Mouse (Mus musculus) bone marrow macrophage, adult 2 months (primary cell): ENCODE measurements around the gene Robo4. TPM values are rescaled to one million over a fixed set of nuclear protein-coding genes. Genes with fewer than 3 reads are reported as not detected.

Source experiments
- H3K27ac ChIP-seq: 2 replicates; pipeline ENCODE4 v1.5.1; 2012; ENCODE audit warnings: low read depth, low read length; ENCODE audit not compliant: insufficient read depth
- H3K4me1 ChIP-seq: 2 replicates; pipeline ENCODE4 v1.6.1; 2012; ENCODE audit warnings: low read length; ENCODE audit not compliant: control insufficient read depth, insufficient read depth
- H3K4me3 ChIP-seq: 2 replicates; pipeline ENCODE4 v1.5.1; 2012; ENCODE audit warnings: mild to moderate bottlenecking, low read length, moderate library complexity; ENCODE audit not compliant: insufficient read depth
- CTCF ChIP-seq: IDR thresholded peaks from 2 replicates; pipeline ENCODE4 v1.5.1; 2012; ENCODE audit warnings: low read depth, mild to moderate bottlenecking, low read length, moderate library complexity
- POLR2A ChIP-seq: IDR thresholded peaks from 2 replicates; pipeline ENCODE4 v1.6.1; 2012; ENCODE audit warnings: mild to moderate bottlenecking, low read depth, low read length, borderline replicate concordance
- polyA plus RNA-seq: library from polyadenylated mRNA; stranded (reverse); fragments of >200 nt; gene quantifications from 2 replicates; pipeline ENCODE4 v1.2.4, GENCODE M21; 2012; ENCODE audit not compliant: missing spikeins, insufficient read depth, insufficient read length

Gene Robo4
- polyA plus RNA-seq, 1 experiment, result 0.12 TPM

DNA sequence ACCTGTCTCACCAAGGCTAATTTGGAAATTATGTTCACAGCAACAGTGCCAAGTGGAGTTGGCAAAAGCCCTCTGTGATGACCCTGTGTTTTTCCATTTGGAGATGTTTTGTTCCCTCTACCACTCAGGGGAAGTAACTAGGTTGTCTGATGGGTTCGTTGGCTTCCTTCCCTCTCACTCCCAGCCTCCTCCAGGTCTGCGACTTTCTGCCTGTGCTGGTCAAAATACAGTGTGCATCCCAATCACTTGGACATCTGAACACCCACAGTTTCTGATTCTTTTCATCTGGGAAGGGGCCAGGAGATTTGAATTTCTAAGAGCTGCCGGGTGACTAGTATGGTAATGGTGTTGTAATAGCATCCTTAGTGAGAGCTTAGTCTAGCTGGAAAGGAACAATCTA, 59.9 kb downstream of the Robo4 start:
- Histone ChIP-seq H3K4me3 (no peak overlapping the region), H3K27ac (no peak overlapping the region), H3K4me1 (no peaks in the 10 kb centered on the region)
- TF ChIP-seq POLR2A, result no peak
- TF ChIP-seq CTCF, result no peak

DNA sequence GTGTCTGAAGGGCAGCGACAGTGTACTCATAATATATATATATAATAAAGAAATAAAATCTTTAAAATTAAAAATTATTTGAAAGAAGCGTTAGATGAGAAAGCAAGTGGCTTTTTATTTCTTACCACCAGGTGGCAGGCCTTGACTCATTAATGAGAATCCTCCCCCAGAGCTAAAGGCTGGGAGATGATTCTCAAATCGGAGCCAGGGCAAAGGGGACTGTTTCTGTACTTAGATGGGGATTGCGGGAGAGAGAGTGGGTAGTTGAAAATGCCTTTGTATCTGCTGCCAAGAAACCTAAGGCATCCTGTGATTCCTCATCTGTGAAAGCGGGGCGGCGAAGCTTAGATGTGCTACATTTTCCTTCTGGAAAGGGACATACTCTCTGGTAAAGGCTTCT, 61.1 kb downstream of the Robo4 start:
- H3K27ac ChIP-seq, result no peak overlapping the region
- TF ChIP-seq POLR2A (no peak), CTCF (0 out of 2 replicates have a peak, but pooled peaks have one; percentile 13)
- H3K4me1 ChIP-seq, result no peaks in the 10 kb centered on the region

More for the DNA sequence above, 61.1 kb downstream of the Robo4 start:
- no peak overlapping the region for H3K4me3 ChIP-seq

Other genes with a start within 250 kb of the Robo4 start
- gene Tmem218, start 193.7 kb upstream of the Robo4 start, polyA plus RNA-seq, result 4.7 and 5.9 TPM in 2 replicates
- 167 and 186 TPM in 2 replicates for gene Slc37a2, start 146.2 kb upstream of the Robo4 start, polyA plus RNA-seq
- 1.9 TPM in 2 replicates for gene Ccdc15, start 53.5 kb upstream of the Robo4 start, polyA plus RNA-seq
- not detected in 2 replicates for gene Hepacam, start 34.5 kb upstream of the Robo4 start, polyA plus RNA-seq
- gene Robo3, start 31.3 kb downstream of the Robo4 start, polyA plus RNA-seq, result not detected in 2 replicates
- gene Msantd2, start 87.4 kb downstream of the Robo4 start, polyA plus RNA-seq, result 23.5 and 27.3 TPM in 2 replicates
- 0.97 TPM in 1 of 2 replicates, not detected in the other for gene Esam, start 126.2 kb downstream of the Robo4 start, polyA plus RNA-seq
- not detected in 2 replicates for gene Vsig2, start 137.4 kb downstream of the Robo4 start, polyA plus RNA-seq
- gene Nrgn, start 151.0 kb downstream of the Robo4 start, polyA plus RNA-seq, result not detected in 2 replicates
- 28.8 and 31.5 TPM in 2 replicates for gene Siae, start 153.8 kb downstream of the Robo4 start, polyA plus RNA-seq
- gene Spa17, start 211.8 kb downstream of the Robo4 start, polyA plus RNA-seq, result 1.3 and 1.6 TPM in 2 replicates